Mouse (Mus musculus) CH12.LX (cell line): Measurements from ENCODE around the gene Gm21294. TPM values are rescaled to one million over a fixed set of nuclear protein-coding genes. Genes with fewer than 3 reads are reported as not detected.
"Not testable (repeated sequence)": the region's sequence is repeated elsewhere in the genome, so short reads cannot be mapped to it uniquely, and the experiment has no call there.

Experiments
- DNase-seq: peaks from one replicate; pipeline ENCODE4 v3.0.0-alpha.2; 2013; ENCODE audit errors: extremely low read depth
- H3K27ac ChIP-seq: 2 replicates; pipeline ENCODE4 v1.5.1; 2012; ENCODE audit warnings: low read depth, mild to moderate bottlenecking, control low read depth, moderate library complexity; ENCODE audit not compliant: insufficient read depth
- H3K27me3 ChIP-seq: replicated peaks from 2 replicates; pipeline ENCODE3; 2012; ENCODE audit warnings: inconsistent platforms
- H3K36me3 ChIP-seq, 2 experiments: replicated peaks in 1 of 2; 2 replicates each; pipeline versions ENCODE3 to v1.6.1; 2012; ENCODE audit warnings: inconsistent platforms in 1 of 2, low read length in 1 of 2, mild to moderate bottlenecking in 1 of 2, mixed read lengths in 1 of 2, moderate library complexity in 1 of 2; ENCODE audit not compliant: control insufficient read depth in 1 of 2, insufficient read depth in 1 of 2
- H3K4me1 ChIP-seq, 2 experiments: 2 replicates each; pipeline ENCODE4 v1.6.1; 2012; ENCODE audit warnings: inconsistent platforms in 1 of 2, moderate library complexity in 1 of 2; ENCODE audit not compliant: insufficient read depth in 2 of 2, control insufficient read depth in 1 of 2
- H3K4me2 ChIP-seq: 2 replicates; pipeline ENCODE4 v1.6.1; 2012; ENCODE audit warnings: low read depth, mild to moderate bottlenecking, control low read depth; ENCODE audit not compliant: poor library complexity, insufficient read depth, severe bottlenecking
- H3K4me3 ChIP-seq, 3 experiments: fragments of 150-350 bp in 1 of 3; sonication (generic) in 1 of 3; replicated peaks in 1 of 3; 2 replicates each; pipeline versions ENCODE3 to v1.5.1; 2011 to 2012; ENCODE audit warnings: low read depth in 2 of 3, low read length in 2 of 3, mild to moderate bottlenecking in 2 of 3, moderate library complexity in 2 of 3, control low read depth in 1 of 3, improper control_type of control experiment in 1 of 3, inconsistent platforms in 1 of 3, mixed read lengths in 1 of 3; ENCODE audit not compliant: poor library complexity in 1 of 3
- H3K79me2 ChIP-seq: replicated peaks from 2 replicates; pipeline ENCODE4 v1.6.1; 2012; ENCODE audit warnings: mild to moderate bottlenecking, moderate library complexity; ENCODE audit not compliant: control insufficient read depth, poor library complexity, insufficient read depth, severe bottlenecking; ENCODE audit errors: extremely low read depth
- H3K9ac ChIP-seq: 2 replicates; pipeline ENCODE4 v1.6.1; 2012; ENCODE audit warnings: low read depth, mild to moderate bottlenecking, control low read depth, moderate library complexity; ENCODE audit not compliant: insufficient read depth
- H3K9me3 ChIP-seq: replicated peaks from 2 replicates; pipeline ENCODE3; 2012; ENCODE audit warnings: low read length, inconsistent platforms, mixed read lengths
- dilution Hi-C: fragments of 300-500 bp; cut with MboI; formaldehyde crosslinking; loops from 2 replicates; pipeline ENCODE4 v1.14.3; 2020; ENCODE audit warnings: low sequenced_read_pairs; ENCODE audit not compliant: extremely low pct_unique_long_range_greater_than_20kb, extremely low pct_ligation_motif_present
- in situ Hi-C: fragments of 300-500 bp; cut with MboI; formaldehyde crosslinking; loops from 3 replicates; pipeline ENCODE4 v1.14.3; 2019; ENCODE audit warnings: low sequenced_read_pairs, low pct_ligation_motif_present, low pct_unique_long_range_greater_than_20kb, mixed read lengths
- polyA plus RNA-seq: library from polyadenylated mRNA; unstranded; fragments of >175 nt; gene quantifications from 2 replicates; pipeline ENCODE4 v1.2.1, GENCODE M21; 2012; ENCODE audit warnings: low read depth; ENCODE audit not compliant: insufficient read length
- total RNA-seq, 2 experiments: library from RNA; depleted of rRNA; stranded (reverse); fragments of 300-350 nt in 1 of 2; fragments of >200 nt in 1 of 2; gene quantifications; 2 replicates each; pipeline ENCODE4 v1.2.3; 2012 to 2014

Gm21294 gene
- total RNA-seq (2012; rRNA removed): not detected in 2 replicates
- not detected in 2 replicates for total RNA-seq (2014; rRNA removed)
- not detected in 2 replicates for polyA plus RNA-seq

DNA sequence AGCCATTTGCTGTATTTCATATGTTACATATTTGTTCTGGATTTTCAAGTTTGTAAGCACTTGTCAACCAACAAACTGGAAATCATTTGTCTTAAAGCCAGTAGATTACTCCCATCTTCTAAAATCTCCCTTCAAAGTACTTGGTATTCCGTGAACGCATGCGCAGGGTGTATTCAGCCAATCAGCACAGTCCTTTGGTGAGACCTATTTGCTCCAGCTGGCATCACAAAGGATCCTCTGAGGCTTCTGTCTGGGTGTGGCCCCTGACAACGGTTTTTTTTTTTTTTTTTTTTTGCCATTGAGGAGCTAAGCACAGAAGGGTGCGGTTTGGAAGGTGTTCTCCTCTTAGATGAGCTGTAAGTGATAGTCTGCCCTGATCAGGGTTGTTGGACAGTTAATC, at the start of gene Gm21294:
TSS of gene Gm21294 (plus strand) at position 301 of the 400 bp plus-strand sequence.
- H3K27ac ChIP-seq, H3K9me3 ChIP-seq, H3K4me1 ChIP-seq, H3K79me2 ChIP-seq, H3K4me2 ChIP-seq, in situ Hi-C loops, H3K4me3 ChIP-seq, H3K36me3 ChIP-seq, H3K9ac ChIP-seq, dilution Hi-C loops, H3K27me3 ChIP-seq, DNase-seq: not testable (repeated sequence)

DNA sequence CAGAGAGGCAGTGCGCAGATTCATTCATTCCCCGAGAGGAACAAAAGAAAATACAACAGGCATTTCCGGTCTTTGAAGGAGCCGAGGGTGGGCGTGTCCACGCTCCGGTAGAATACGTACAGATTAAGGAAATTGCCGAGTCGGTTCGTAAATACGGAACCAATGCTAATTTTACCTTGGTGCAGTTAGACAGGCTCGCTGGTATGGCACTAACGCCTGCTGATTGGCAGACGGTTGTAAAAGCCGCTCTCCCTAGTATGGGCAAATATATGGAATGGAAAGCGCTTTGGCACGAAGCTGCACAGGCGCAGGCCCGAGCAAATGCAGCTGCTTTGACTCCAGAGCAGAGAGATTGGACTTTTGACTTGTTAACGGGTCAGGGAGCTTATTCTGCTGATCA, 73.6 kb downstream of the Gm21294 start:
- DNase-seq, H3K79me2 ChIP-seq, H3K9me3 ChIP-seq, H3K4me1 ChIP-seq, H3K4me2 ChIP-seq, H3K36me3 ChIP-seq, H3K9ac ChIP-seq, H3K4me3 ChIP-seq, H3K27ac ChIP-seq, in situ Hi-C loops, dilution Hi-C loops, H3K27me3 ChIP-seq: not testable (repeated sequence)
